Mouse (Mus musculus): ENCODE results near the gene Esf1. TPM values are rescaled to one million over a fixed set of nuclear protein-coding genes. Genes with fewer than 3 reads are reported as not detected.

Esf1 gene
- total and polyA plus RNA-seq, 3 experiments, result 27.3 to 73.2 (median 41.8) TPM

- peak overlapping the region; percentile 62 for H3K27ac ChIP-seq (ENCODE audit: insufficient read depth, low read depth)
- H3K9me3 ChIP-seq (replicated peaks; ENCODE audit: low read length), result no peaks in the 10 kb centered on the region
- peak; percentile 68 for DNase-seq (ENCODE audit: extremely low read depth)
- in situ Hi-C loops (cut with MboI; ENCODE audit: low pct_ligation_motif_present, low pct_unique_long_range_greater_than_20kb, low sequenced_read_pairs) (no loop called here), dilution Hi-C loops (cut with MboI; ENCODE audit: extremely low pct_ligation_motif_present, extremely low pct_unique_long_range_greater_than_20kb, low sequenced_read_pairs) (no loop called here)
- H3K4me2 ChIP-seq (ENCODE audit: insufficient read depth, low read depth, poor library complexity, severe bottlenecking), result peak overlapping the region; percentile 90
- peaks cover 3 to 34% of the 10 kb centered on the region in 2 experiments; a peak in 3 of 4 replicates for H3K4me1 ChIP-seq (ENCODE audit: control insufficient read depth in 1 of 2, insufficient read depth in 2 of 2)
- H3K79me2 ChIP-seq (replicated peaks; ENCODE audit: control insufficient read depth, extremely low read depth, insufficient read depth, poor library complexity, severe bottlenecking), result peaks cover 42% of the 10 kb centered on the region
- peak overlapping the region; percentile 53 for H3K9ac ChIP-seq (ENCODE audit: insufficient read depth, low read depth)
- peaks cover 12 to 27% of the 10 kb centered on the region in 2 experiments for H3K36me3 ChIP-seq (replicated peaks in 1 of 2; ENCODE audit: control insufficient read depth in 1 of 2, insufficient read depth in 1 of 2, low read length in 1 of 2)
- TF ChIP-seq BHLHE40 (IDR thresholded peaks at IDR 0.05; ENCODE audit: low read depth, low read length), result 0 out of 2 replicates have a peak, but pooled peaks have one; percentile 25
- peak; percentile 61; the same call in 1 of the 2 replicates for TF ChIP-seq SIN3A (IDR thresholded peaks at IDR 0.05; ENCODE audit: low read length)
- TF ChIP-seq MAFK (IDR thresholded peaks at IDR 0.05; ENCODE audit: insufficient replicate concordance, low read length), result no peak
- peak; percentile 40; the same call in 1 of the 2 replicates for TF ChIP-seq MXI1 (IDR thresholded peaks at IDR 0.05; ENCODE audit: low read depth, low read length)
- TF ChIP-seq CHD1 (IDR thresholded peaks at IDR 0.05; ENCODE audit: low read depth, low read length), result no peak
- no peaks in the 10 kb centered on the region for H3K27me3 ChIP-seq (replicated peaks)
- H3K4me3 ChIP-seq (replicated peaks in 1 of 3; ENCODE audit: low read depth in 2 of 3, low read length in 2 of 3, poor library complexity in 1 of 3), result peak overlapping the region; percentile 83 to 100 (median 95)
Measured at GRCm38 (mm10) chr2:140170803-140171553, 614 bp upstream of the Esf1 start.

DNA sequence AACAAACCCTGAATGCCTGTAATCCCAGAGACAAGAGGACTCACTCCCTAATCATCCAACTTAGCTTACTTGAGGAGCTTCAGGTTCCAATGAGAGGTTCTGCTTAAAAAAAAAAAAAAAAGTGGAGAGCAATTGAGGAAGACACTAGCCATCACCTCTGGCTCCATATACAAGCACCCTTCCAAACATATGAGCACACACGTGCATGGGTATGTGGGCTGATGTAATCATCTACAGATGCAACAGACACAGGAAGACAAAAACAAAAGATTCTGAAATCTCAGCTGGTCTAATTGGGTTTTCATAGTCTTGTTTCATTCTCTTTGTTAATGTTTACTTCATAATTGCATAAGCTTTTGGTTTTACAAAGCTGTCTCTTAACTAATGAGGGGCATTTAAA, 1.3 kb downstream of the Esf1 start:
- no peaks in the 10 kb centered on the region for H3K9me3 ChIP-seq (replicated peaks; ENCODE audit: low read length)
- in situ Hi-C loops (cut with MboI; ENCODE audit: low pct_ligation_motif_present, low pct_unique_long_range_greater_than_20kb, low sequenced_read_pairs), result no loop called here
- peaks cover 53% of the 10 kb centered on the region for H3K79me2 ChIP-seq (replicated peaks; ENCODE audit: control insufficient read depth, extremely low read depth, insufficient read depth, poor library complexity, severe bottlenecking)
- dilution Hi-C loops (cut with MboI; ENCODE audit: extremely low pct_ligation_motif_present, extremely low pct_unique_long_range_greater_than_20kb, low sequenced_read_pairs), result no loop called here
- peak overlapping the region; percentile 50 to 100 (median 83) for H3K4me3 ChIP-seq (replicated peaks in 1 of 3; ENCODE audit: low read depth in 2 of 3, low read length in 2 of 3, poor library complexity in 1 of 3)
- DNase-seq (ENCODE audit: extremely low read depth), result peak; percentile 21
- H3K27me3 ChIP-seq (replicated peaks), result no peaks in the 10 kb centered on the region
- no peak for TF ChIP-seq EP300 (IDR thresholded peaks at IDR 0.05; ENCODE audit: low read length)
- peak; percentile 72; the same call in 1 of the 2 replicates for TF ChIP-seq MAX (IDR thresholded peaks at IDR 0.05; ENCODE audit: low read length)
- peak; percentile 49; the same call in 1 of the 2 replicates for TF ChIP-seq MXI1 (IDR thresholded peaks at IDR 0.05; ENCODE audit: low read depth, low read length)
- TF ChIP-seq BHLHE40 (IDR thresholded peaks at IDR 0.05; ENCODE audit: low read depth, low read length), result peak; percentile 62
- TF ChIP-seq MYC (IDR thresholded peaks at IDR 0.05; ENCODE audit: low read depth, low read length), result peak; percentile 77; the same call in 1 of the 2 replicates
- TF ChIP-seq ZNF384 (IDR thresholded peaks at IDR 0.05; ENCODE audit: low read depth, low read length), result 0 out of 2 replicates have a peak, but pooled peaks have one; percentile 10
- TF ChIP-seq POLR2AphosphoS2 (IDR thresholded peaks at IDR 0.05; ENCODE audit: low read depth, low read length), result no peak
- TF ChIP-seq ELF1 (IDR thresholded peaks at IDR 0.05; ENCODE audit: low read depth, low read length), result no peak
- peaks cover 5 to 49% of the 10 kb centered on the region in 2 experiments; a peak in 3 of 4 replicates for H3K4me1 ChIP-seq (ENCODE audit: control insufficient read depth in 1 of 2, insufficient read depth in 2 of 2)
- peaks cover 19 to 33% of the 10 kb centered on the region in 2 experiments for H3K36me3 ChIP-seq (replicated peaks in 1 of 2; ENCODE audit: control insufficient read depth in 1 of 2, insufficient read depth in 1 of 2, low read length in 1 of 2)
- peak overlapping the region; percentile 92 for H3K4me2 ChIP-seq (ENCODE audit: insufficient read depth, low read depth, poor library complexity, severe bottlenecking)
- H3K9ac ChIP-seq (ENCODE audit: insufficient read depth, low read depth), result peak overlapping the region; percentile 90
- no peak overlapping the region for H3K27ac ChIP-seq (ENCODE audit: insufficient read depth, low read depth)
